Mouse (Mus musculus) neural tube, postnatal 0 days (tissue): ENCODE measurements around the gene Kcnmb2. TPM values are rescaled to one million over a fixed set of nuclear protein-coding genes. Genes with fewer than 3 reads are reported as not detected.

ENCODE experiments used
- polyA plus RNA-seq: library from polyadenylated mRNA; unstranded; fragments of >200 nt; fragmentation: Nextera tagmentation; extraction: Ambion mirVana; gene quantifications from 2 replicates; pipeline ENCODE4 v1.2.1, GENCODE M21; 2015

Kcnmb2 gene
- polyA plus RNA-seq, result 11.1 and 12.4 TPM in 2 replicates

DNA sequence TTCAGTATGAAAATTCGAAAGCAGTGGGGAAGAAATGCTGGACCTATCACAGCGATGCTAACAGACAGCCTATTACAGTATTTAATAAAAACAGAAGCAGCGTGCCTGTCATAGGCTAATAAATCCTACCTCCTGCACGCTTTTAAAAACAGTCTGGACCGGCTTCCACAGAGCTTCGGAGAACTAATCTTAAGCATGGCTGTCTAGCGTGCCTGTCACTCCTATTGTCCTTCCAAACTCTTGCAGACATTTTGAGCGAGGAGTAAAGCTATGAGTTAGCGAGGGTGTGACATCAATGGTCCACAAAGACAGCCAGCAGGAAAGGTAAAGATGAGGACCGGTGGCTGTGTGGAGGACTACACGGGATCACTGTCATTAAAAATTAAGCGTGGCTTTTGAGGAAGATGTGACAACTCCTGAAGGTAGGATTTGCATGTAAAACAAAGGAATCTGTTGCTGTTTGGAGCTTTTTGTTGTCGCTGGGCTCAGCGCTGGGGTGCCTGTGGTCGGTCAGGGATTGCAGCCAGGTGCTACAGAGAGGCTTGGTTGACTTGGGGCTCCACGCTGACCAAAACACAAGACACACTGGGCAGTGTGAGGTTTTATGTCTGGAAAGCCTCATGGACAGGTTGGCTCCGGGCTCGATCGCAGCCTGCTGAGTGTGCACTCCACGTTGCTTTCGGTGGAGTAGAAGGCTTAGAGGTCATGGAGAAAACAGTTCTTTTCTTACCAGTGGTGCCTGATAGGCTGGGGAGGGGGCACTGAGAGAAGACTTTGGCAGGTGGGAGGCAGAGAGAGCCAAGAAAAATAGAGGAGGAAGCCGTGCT lies at the start of gene Kcnmb2:
Gene Kcnmb2 (plus strand): TSS at position 4 of the 827 bp plus-strand sequence.

